Mouse (Mus musculus) lung, postnatal 0 days (tissue): ENCODE results near the gene Asic4. TPM values are rescaled to one million over a fixed set of nuclear protein-coding genes. Genes with fewer than 3 reads are reported as not detected.

ENCODE experiments used
- ATAC-seq: fragments of 200-750 bp; cut with Nextera tagmentation; 2 replicates; pipeline ENCODE4 v1.8.0; 2017; ENCODE audit warnings: moderate library complexity
- DNase-seq: peaks from one replicate; pipeline ENCODE4 v3.0.0-alpha.2; 2016; ENCODE audit warnings: low spot score
- H3K27ac ChIP-seq: fragments of 300-500 bp; sonication (generic); 2 replicates; pipeline ENCODE4 v1.5.1; 2014; ENCODE audit warnings: antibody characterized with exemption, mild to moderate bottlenecking, low read length, mixed read lengths
- H3K27me3 ChIP-seq: fragments of 300-500 bp; sonication (generic); replicated peaks from 2 replicates; pipeline ENCODE4 v1.6.1; 2014; ENCODE audit warnings: low read length, mixed read lengths; ENCODE audit not compliant: insufficient read depth
- H3K36me3 ChIP-seq: fragments of 300-500 bp; sonication (generic); 2 replicates; pipeline ENCODE4 v1.6.1; 2014; ENCODE audit warnings: low read length, mixed read lengths; ENCODE audit not compliant: insufficient read depth
- H3K4me1 ChIP-seq: fragments of 300-500 bp; sonication (generic); 2 replicates; pipeline ENCODE4 v1.6.1; 2014; ENCODE audit warnings: antibody characterized with exemption, low read depth, low read length, mixed read lengths; ENCODE audit not compliant: insufficient read depth
- H3K4me2 ChIP-seq: fragments of 300-500 bp; sonication (generic); replicated peaks from 2 replicates; pipeline ENCODE4 v1.6.1; 2014; ENCODE audit warnings: low read depth, mild to moderate bottlenecking, low read length, moderate library complexity, mixed read lengths
- H3K4me3 ChIP-seq: fragments of 300-500 bp; sonication (generic); 2 replicates; pipeline ENCODE4 v1.5.1; 2014; ENCODE audit warnings: low read depth, low read length
- H3K9ac ChIP-seq: fragments of 300-500 bp; sonication (generic); replicated peaks from 2 replicates; pipeline ENCODE4 v1.6.1; 2014; ENCODE audit warnings: low read depth, mild to moderate bottlenecking
- H3K9me3 ChIP-seq: fragments of 300-500 bp; sonication (generic); 2 replicates; pipeline ENCODE4 v1.6.1; 2016; ENCODE audit warnings: low read length, mixed read lengths
- CTCF ChIP-seq: IDR thresholded peaks from 2 replicates; pipeline ENCODE4 v1.5.1; 2016; ENCODE audit warnings: antibody characterized with exemption, mild to moderate bottlenecking
- EP300 ChIP-seq: IDR thresholded peaks from 2 replicates; pipeline ENCODE4 v1.6.1; 2016; ENCODE audit warnings: antibody characterized with exemption, mild to moderate bottlenecking, control low read depth
- WGBS: fragments of 180-500 bp; shearing (Covaris S2); extraction: QIAGEN DNeasy Blood & Tissue Kit; methylation state at CpG from one replicate; pipeline ENCODE4 v1.1.7; 2014; 5-methylcytosine and 5-hydroxymethylcytosine counted together
- polyA plus RNA-seq: library from polyadenylated mRNA; unstranded; fragments of >200 nt; fragmentation: Nextera tagmentation; extraction: Ambion mirVana; gene quantifications from 2 replicates; pipeline ENCODE4 v1.2.1, GENCODE M21; 2015

Gene Asic4
- polyA plus RNA-seq, 1 experiment from 2014 or later = not detected

GRCm38 (mm10) chr1:75455433-75455832 lies 5.2 kb downstream of the Asic4 start:
- H3K9ac ChIP-seq = no peak overlapping the region
- H3K27me3 ChIP-seq = peaks cover 29% of the 10 kb centered on the region
- no peak overlapping the region for H3K27ac ChIP-seq
- no peak overlapping the region for H3K4me3 ChIP-seq
- no peak overlapping the region for H3K4me2 ChIP-seq
- DNase-seq (no peak), ATAC-seq (no peak)
- H3K36me3 ChIP-seq = no peaks in the 10 kb centered on the region
- no peaks in the 10 kb centered on the region for H3K9me3 ChIP-seq
- H3K4me1 ChIP-seq = peaks cover 6% of the 10 kb centered on the region
- WGBS = 68% methylated on average over 3 of the region's 3 CpGs
- no peak for TF ChIP-seq EP300
- no peak for TF ChIP-seq CTCF

DNA sequence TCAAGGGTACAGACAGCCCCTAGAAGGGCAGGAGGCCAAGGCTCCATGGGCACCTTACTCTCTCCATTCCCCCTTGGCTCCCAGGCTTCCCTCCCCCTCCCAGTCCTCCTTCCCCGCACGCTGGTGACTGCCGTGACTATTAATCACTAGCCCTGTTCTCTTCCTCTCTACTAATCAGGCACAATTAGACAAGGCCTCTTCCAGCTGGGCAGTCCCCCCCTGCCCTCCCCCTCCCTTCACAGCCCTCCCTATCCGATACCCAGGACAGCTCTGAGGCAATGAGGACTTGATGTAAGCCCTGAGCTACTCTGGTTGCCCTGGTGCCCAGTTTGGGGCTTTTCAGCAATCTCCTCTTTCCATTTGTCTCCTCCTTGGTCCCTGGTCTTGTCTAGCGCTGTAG lies 5.7 kb downstream of the Asic4 start:
- WGBS = 38% methylated on average over 5 of the region's 5 CpGs

GRCm38 (mm10) chr1:75456746-75457564 lies 6.7 kb downstream of the Asic4 start:
- Histone ChIP-seq H3K4me3 (no peak overlapping the region), H3K4me2 (no peak overlapping the region), H3K27ac (no peak overlapping the region), H3K9me3 (no peaks in the 10 kb centered on the region), H3K27me3 (peaks cover 19% of the 10 kb centered on the region; the same call in 1 of the 2 replicates), H3K9ac (no peak overlapping the region), H3K4me1 (peaks cover 4% of the 10 kb centered on the region; the same call in 1 of the 2 replicates), H3K36me3 (no peaks in the 10 kb centered on the region)
- ATAC-seq (no peak), DNase-seq (no peak)
- WGBS = 16% methylated on average over 14 of the region's 14 CpGs
- peak; percentile 61 for TF ChIP-seq CTCF
- TF ChIP-seq EP300 = no peak

More for the DNA sequence above, 5.7 kb downstream of the Asic4 start:
- no peak for TF ChIP-seq EP300
- TF ChIP-seq CTCF = no peak
- Histone ChIP-seq H3K4me1 (peaks cover 4% of the 10 kb centered on the region; the same call in 1 of the 2 replicates), H3K27me3 (peaks cover 24% of the 10 kb centered on the region), H3K4me2 (no peak overlapping the region), H3K36me3 (no peaks in the 10 kb centered on the region), H3K9ac (no peak overlapping the region), H3K27ac (no peak overlapping the region), H3K9me3 (no peaks in the 10 kb centered on the region), H3K4me3 (no peak overlapping the region)
- ATAC-seq = no peak
- DNase-seq = no peak

DNA sequence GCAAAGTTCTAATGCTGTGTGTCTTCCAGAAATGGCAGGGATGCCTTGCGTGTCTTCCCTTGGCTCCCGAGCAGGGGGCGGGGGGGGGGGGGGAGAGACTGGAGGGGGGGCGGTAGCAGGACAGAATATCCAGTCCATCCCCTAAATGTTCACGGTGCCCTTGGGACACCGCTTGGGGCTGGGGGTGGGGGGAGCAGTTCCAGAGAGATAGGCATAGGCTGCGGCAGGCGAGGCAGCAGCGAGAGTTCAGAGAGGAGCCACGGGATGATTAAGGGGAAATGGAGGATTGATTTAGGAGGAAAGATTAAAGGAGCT lies 7.4 kb downstream of the Asic4 start:
- Histone ChIP-seq H3K9ac (no peak overlapping the region), H3K9me3 (no peaks in the 10 kb centered on the region), H3K27me3 (peaks cover 17% of the 10 kb centered on the region; the same call in 1 of the 2 replicates), H3K27ac (no peak overlapping the region), H3K4me2 (no peak overlapping the region), H3K4me3 (no peak overlapping the region), H3K4me1 (peaks cover 4% of the 10 kb centered on the region; the same call in 1 of the 2 replicates), H3K36me3 (no peaks in the 10 kb centered on the region)
- ATAC-seq (no peak), DNase-seq (no peak)
- 7% methylated on average over 5 of the region's 10 CpGs for WGBS
- no peak for TF ChIP-seq CTCF
- TF ChIP-seq EP300 = no peak

GRCm38 (mm10) chr1:75458025-75458788 lies 8.0 kb downstream of the Asic4 start:
- Histone ChIP-seq H3K27ac (no peak overlapping the region), H3K9ac (no peak overlapping the region), H3K36me3 (no peaks in the 10 kb centered on the region), H3K4me2 (peak overlapping the region; percentile 50), H3K9me3 (no peaks in the 10 kb centered on the region), H3K4me3 (peak overlapping the region; percentile 21; the same call in 1 of the 2 replicates), H3K27me3 (peaks cover 13% of the 10 kb centered on the region; the same call in 1 of the 2 replicates), H3K4me1 (peaks cover 4% of the 10 kb centered on the region; the same call in 1 of the 2 replicates)
- ATAC-seq (peak; percentile 62), DNase-seq (peak; percentile 36)
- no peak for TF ChIP-seq EP300
- no peak; the same call in 1 of the 2 replicates for TF ChIP-seq CTCF
- WGBS = 2% methylated on average over 41 of the region's 42 CpGs
